Mouse (Mus musculus) megakaryocyte progenitor cell, adult 5-6 weeks (primary cell): ENCODE measurements around the gene Spsb4. TPM values are rescaled to one million over a fixed set of nuclear protein-coding genes. Genes with fewer than 3 reads are reported as not detected.

Experiments used
- ATAC-seq: replicated peaks from 2 replicates; pipeline ENCODE4 v1.8.0; 2016; ENCODE audit warnings: mild to moderate bottlenecking, moderate TSS enrichment, inconsistent platforms; ENCODE audit not compliant: poor library complexity
- total RNA-seq, 2 experiments: library from RNA; stranded (forward) in 1 of 2; stranded (reverse) in 1 of 2; fragments of 157-497, 149-512 nt in 1 of 2; fragments of 200-1000 nt in 1 of 2; gene quantifications; 2 replicates each; pipeline versions ENCODE4 v1.2.3 to v1.2.4; 2015 to 2017

Spsb4 gene
- total RNA-seq (2015) (2.7 and 4.2 TPM in 2 replicates), total RNA-seq (2017) (2.0 and 2.5 TPM in 2 replicates)

DNA sequence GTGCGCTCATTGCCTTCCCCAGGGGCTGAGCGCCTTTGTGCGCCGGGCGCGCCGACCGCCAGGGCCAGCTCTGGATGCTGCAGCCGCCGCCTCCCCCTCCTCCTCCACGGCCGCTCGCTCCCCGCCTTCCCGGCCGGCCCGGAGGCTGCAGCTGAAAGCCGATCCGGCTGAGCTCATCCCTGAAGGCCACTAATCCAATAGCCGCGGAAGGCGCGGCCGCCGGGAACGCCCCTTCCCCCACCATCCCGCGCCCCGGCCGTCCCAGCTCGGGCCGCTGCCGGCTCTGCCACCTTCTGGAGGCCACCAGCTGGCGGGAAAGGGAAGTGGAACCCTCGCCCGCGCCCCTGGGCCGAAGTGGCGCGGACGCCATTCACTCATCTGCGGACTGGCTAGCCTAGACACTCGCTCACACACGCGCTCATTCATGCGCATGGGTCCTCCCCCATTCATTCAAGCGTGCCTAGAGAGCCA is at the start of gene Spsb4:
TSS of gene Spsb4 (minus strand) at position 167 of the 471 bp plus-strand sequence.
- ATAC-seq = peak; percentile 74

DNA sequence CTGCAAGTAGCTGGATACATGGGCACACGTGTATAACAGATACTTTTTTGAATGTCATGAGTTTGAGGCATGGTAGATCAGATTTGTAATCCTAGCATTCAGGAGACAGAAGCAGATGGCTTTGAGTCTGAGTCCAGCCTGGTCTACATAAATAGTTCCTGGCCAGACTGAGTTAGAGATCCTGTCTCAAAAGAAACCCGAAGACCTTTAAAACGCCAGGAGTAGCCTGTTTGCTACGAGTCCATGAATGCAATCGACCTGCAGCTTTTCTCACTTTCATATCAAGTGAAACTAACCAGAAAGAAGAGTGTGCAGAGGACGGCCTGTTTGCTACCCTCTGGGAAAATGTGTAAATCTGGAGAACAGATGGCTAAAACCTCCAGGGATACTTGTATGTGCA is 49.1 kb upstream of the Spsb4 start:
- ATAC-seq = no peak

DNA sequence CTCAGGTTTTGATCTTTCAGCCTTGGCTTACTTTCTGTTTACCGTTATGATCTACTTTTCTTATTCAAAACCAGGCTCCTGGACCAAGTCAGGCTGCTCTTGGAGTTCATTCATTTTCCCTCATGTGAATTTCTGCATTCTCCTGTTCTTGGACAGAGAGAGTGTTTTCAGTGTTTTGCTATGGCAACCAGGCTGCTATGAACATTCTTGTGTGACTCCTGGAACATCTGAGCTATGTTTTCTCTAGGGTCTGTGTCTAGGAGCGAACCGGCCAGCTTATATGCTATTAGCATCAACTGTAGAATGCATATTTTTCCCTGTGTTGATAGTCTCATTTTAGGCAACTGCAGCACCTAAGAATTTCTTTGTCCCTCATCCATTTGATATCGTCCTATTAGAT is 47.2 kb upstream of the Spsb4 start:
- no peak for ATAC-seq

DNA sequence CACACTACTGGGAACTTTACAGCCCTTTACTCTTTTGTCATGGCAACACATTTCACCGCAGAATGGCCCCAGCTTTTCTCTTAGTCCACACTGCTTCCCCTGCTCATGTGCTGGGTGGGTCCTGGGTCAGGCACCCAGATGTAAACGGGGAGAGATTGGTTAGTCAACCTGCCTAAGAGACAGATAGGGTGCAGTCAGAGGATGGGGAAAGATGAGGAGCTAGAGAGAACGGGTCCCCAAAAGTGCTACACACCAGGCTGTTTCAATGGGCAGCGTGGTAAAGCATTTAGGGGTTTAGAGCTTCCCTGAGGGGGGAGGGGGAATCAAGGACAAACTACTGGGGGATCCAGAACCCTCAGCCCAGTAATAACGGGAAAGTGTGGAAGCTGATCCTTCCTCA is 46.6 kb upstream of the Spsb4 start:
- ATAC-seq = no peak

DNA sequence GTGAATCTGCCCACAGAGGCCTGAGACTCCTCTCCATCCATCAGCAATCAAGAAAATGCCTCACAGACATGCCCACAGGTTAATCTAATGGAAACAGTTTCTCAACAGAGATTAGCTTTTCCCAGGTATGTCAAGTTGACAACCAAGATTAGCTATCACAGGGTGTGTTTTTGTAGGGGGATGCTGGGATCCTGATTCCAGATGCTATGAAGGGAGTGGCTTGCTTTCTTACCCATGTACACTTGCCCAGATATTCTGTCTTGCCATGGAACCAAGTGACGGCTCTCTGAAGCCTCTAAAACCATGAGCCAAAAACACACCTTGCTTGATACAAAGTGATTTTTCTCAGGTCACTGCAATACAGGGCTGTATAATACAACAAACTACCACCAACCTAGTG is 45.5 kb upstream of the Spsb4 start:
- ATAC-seq = no peak

DNA sequence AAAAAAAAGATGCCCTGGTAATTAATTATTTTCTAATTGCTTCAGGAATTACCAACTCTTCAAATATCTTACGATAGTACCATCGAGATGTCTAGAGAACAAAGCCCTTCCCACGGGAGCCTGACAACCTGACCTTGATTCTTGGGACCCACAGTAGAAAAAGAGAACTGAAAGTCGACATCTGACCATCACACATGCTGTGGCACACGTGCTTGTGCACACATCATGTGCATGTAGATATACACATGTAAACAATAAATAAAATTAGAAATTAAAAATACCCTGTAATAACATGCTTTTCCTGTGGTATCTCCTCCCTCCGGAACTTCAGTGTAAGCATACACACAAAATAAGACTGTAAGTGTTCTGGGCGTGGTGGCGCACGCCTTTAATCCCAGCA is 43.1 kb upstream of the Spsb4 start:
- ATAC-seq = no peak

DNA sequence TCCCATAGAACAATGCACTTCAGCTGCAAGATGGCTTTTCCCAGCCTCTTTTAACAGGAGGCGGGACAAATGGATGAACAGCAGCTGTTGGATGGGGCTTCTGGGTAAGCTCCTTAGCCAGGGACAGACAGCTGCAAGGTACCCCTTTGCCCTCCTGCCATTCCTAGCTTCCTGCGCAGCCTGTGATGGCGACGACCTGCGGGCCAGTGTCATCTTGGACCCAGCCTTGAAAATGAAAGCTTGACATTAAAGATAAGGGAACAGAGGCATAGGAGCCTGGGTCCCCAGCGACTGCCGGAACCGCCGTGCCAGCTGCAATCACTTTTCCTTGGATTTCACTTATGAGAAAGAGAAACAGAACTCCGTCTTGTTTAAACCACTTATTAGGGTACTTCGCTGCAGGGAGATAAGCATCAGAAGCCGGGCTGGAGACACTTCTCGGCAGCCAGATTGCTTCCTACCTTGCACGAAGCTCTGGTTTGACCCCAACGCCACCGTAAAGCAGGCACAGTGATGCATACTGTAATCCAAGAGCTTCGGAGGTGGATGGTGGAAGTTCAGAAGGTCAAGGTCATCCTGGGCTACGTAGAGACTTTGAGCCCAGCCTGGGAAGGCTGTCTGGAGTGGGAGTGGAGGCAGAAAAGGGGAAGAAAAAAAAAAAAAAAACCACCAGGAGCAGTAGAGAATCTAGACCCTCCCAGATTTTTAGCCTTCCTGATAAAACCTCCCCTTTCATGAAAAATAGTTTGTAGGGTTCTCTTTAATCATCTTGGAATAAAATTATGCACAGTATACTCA is 38.1 kb upstream of the Spsb4 start:
- no peak for ATAC-seq

DNA sequence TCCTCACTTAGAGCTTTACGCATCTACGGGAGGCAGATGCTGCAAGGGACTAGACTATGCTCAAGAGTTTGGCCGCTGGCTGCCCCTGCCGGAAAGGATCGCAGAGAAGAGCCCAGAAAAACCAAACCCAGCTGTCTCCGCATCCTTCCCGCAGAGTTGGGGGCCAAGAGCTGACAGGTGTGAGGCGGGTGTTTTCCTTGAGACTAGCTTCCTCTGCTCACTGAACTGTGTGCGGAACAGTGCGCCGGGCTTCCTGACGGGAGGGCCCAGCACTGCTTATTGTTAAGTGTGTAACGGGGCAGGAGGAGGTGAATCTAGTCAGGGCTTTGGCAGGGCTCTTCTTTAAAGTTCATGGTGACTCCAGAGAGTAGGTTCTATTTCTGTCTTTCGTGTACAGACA is 37.3 kb upstream of the Spsb4 start:
- no peak for ATAC-seq

DNA sequence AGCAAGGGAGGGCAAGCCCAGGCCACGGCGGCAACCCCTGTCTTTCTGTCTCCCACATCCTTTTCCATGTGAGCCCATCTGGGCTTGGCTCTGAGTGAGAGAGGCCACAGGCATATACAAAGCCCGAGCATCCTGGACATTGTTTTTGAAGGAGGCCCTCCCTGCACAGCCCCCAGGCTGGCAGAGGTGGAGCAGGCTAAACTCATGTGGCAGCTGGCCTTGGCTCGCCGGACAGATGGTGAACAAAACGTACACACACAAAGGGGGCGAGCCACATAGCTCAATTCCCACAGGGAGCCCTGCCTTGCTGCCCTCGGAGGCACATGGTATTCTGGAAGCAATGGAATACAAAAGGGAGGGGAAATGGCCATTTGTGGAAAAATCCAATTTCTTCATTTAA is 32.5 kb upstream of the Spsb4 start:
- no peak for ATAC-seq

DNA sequence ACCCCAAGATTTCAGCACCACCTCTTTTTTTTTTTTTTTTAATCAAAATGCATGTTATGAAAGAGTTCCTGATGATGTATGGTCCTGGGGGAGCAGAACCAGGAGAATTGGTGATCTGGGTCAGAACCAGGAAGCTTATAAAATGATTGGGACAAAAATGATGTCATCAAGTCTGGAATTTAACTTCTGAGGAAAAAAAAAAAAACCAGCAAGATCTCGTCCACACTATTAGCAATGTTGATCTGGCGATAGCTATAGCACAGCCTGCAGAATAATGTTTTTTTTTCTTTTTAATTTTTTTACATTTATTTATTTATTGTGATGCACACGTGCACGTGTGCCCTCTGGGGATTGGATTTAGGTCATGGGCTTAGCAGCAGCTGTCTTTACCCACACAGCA is 27.6 kb upstream of the Spsb4 start:
- ATAC-seq = no peak

DNA sequence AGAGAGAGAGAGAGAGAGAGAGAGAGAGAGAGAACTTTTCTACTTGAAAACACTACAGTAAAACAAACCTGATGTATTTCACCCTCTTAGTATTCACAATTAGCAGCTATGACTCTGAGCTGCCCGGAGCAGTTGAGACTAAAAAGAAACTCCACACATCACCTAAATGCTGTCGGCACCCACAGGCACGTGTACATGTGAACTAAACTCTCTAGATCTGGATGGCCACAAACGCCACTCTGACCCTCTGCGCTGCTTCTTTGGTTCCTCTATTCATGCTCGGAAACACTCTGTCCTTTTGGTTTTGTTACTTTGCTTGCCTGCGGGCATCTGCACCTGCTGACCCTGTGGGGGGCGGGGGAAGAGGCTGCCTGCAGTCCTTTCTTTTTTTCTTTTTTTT is 23.0 kb upstream of the Spsb4 start:
- no peak for ATAC-seq

DNA sequence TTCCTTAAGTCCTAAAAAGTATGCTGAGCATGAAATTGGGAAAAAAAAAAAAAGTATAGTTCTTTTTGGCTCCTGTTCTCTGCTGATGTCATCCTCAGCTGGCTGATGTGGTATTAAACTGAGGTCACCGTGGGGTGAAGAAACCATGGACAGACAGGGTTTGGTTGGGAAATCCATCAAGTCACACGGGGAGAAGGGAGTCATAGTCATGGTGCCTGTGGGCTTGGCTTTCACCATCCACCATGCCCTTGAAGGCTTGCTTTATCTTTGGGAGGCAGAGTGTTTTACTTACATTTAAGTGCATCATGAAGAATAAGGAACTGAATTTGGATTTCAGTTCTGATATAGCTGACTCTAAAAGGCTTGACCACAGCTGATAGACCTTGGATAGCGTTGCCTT is 19.4 kb upstream of the Spsb4 start:
- ATAC-seq = 0 out of 2 replicates have a peak, but pooled peaks have one; percentile 46

DNA sequence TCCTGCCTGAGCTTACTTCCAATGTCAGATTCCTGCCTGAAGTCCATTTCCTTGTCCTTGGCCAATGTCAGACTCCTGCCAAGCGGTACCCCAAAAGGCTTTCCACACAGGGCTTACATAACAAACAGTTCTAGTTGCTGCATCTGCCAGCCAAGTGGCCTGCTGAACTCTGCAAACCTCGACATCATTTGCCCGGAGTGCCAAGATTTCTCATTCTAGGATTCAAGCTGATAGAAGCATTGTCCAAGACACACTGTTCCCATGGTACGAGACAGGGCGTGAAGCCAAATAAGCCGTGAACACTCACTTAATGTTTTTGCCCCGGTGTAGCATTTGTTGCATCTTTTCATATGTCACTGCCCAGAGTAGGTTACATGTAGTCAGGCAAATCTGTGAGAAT is 18.0 kb upstream of the Spsb4 start:
- ATAC-seq = no peak

DNA sequence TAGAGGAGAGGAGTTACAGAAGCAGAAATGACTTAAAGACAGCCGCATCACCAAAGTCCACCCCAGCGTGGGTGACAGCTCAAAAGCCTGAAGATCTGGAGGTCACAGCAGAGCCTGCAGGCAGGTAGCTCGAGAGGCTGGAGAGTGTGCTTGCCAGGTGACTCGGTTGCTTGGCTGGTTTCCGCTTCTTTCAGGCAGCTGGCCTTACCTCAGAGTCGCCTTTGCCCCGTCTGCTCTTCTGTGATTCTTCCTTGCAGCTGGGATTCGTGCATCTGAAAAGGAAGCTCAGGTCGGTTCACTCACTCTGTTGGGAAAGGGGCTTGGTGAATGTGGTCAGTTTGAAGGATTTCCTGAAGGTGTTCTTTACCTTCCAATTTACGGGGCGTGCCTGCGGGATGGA is 8.7 kb upstream of the Spsb4 start:
- no peak for ATAC-seq

DNA sequence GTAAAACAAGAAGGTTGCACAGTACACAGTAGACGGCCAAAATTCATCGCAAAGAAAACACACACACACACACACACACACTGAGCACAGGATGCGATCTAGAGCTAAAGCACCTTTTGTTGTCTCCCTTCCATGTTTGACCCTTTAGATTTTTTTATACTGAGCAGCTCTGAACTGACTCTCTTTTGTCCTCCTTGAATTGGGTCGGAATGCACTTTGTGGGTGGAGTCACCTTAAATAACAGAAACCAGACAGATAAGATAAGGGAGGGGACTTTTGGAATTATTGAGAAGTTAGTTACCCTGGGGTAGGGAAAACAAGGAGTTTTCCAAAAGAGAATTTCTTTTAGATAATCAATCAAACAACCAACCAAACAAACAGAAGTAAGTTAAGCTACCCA is 7.4 kb upstream of the Spsb4 start:
- ATAC-seq = no peak

DNA sequence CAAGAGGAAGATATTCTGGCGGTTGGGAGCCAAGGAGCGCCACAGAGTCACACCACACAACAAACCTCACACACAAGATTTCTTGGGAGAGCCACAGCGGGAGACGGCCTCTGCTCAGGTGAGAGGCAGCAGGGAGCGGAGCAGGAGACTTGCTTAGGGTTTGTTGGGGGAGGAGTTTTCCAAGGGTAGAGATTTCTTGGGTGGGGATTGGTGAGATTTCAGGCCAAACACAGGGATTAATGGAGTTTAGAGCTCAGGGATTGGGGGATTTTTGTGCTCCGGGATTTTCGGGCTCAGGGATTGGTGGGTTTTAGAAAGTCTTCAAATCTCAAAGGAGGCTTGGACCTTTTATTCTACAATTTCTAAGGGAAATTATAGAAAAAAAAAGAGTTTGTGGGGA is 5.8 kb upstream of the Spsb4 start:
- no peak for ATAC-seq

DNA sequence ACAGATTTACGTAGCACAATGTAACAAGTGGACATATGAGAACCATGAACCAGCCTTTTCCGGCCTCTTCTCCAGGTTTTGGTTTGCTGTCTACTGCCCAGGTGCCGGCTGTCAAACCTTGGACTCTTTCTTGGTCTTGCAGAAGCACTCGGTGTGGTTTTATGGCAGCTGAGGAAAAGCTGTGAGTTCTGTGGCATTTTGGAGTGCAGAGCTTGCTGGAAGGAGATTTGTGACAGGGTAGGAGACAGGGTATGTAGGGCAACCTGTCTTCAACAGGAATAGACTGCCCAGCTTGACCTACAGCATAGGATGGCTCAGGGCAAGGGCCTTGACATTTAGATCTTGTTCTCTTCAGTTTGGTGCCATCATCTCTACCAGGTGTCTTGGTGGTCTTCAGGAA is 4.3 kb upstream of the Spsb4 start:
- no peak for ATAC-seq

DNA sequence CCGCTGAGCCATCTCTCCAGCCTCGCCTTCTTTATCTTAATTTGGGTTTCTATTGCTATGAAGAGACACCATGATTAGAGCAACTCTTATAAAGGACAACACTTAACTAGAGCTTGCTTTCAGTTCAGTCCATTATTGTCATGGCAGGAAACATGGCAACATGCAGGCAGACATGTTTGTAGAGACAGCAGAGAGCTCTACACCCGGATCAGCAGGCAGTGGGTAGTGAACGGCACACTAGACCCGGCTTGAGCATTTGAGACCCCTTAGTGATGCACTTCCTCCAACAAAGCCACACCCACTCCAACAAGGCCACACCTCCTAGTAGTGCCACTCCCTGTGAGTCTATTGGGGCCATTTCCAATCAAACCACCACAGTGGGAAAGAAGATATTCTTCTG is 3.7 kb upstream of the Spsb4 start:
- no peak for ATAC-seq

DNA sequence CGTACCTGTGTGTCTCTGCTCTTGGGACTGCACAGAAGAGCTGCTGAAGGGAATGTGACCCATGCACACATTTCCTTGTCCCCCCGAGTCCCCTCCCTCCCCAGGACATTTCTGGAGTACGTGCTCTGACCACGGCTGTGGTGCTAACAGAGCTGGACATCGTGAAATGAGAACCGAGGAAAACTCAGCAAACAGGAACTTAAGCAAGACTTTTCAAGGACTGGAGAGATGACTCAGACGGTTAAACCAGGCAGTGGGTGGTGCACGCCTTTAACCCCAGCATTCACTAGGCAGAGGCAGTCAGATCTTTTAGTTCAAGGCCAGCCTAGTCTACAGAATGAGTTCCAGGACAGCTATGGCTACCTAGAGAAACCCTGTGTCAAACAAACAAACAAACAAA is 1.5 kb upstream of the Spsb4 start:
- peak; percentile 38 for ATAC-seq

DNA sequence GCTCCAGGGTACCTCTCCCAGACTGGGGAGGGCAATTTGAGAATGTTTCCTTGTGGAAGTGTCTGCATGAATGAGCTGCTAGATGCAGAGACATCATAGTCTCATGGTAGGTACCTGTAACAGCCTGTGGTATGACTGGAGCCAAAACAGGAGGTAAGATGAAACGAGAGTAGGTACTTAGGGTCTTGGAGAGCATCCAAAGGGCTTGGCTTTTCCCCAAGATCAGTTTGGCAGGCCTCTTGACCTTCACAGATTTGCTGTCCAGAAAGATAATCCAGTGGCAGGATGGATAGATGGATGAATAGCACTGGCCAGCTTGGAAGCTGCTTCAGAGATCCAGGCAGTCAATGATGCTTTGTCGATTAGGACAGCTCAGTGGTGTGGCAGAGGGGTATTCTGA is 1.0 kb upstream of the Spsb4 start:
- no peak for ATAC-seq

DNA sequence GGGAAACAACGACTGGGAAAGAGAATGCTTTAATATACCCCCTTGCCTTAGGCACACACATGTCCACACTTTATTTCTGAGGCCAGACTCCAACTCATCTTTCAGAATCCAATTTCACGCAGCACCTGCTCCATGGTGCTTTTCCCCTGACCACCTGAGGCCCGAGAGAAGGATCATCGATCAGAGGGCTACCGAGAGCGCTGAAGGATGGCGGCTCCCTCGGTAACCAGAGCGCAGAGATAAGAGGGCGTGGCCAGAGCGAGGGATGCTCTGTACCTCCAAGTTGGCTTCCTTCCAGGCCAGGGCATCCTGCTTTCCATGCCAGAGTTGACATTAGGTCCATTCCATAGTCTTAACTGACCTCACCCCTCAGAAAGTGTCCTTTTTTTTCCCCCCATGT is 588 bp upstream of the Spsb4 start:
- no peak for ATAC-seq

DNA sequence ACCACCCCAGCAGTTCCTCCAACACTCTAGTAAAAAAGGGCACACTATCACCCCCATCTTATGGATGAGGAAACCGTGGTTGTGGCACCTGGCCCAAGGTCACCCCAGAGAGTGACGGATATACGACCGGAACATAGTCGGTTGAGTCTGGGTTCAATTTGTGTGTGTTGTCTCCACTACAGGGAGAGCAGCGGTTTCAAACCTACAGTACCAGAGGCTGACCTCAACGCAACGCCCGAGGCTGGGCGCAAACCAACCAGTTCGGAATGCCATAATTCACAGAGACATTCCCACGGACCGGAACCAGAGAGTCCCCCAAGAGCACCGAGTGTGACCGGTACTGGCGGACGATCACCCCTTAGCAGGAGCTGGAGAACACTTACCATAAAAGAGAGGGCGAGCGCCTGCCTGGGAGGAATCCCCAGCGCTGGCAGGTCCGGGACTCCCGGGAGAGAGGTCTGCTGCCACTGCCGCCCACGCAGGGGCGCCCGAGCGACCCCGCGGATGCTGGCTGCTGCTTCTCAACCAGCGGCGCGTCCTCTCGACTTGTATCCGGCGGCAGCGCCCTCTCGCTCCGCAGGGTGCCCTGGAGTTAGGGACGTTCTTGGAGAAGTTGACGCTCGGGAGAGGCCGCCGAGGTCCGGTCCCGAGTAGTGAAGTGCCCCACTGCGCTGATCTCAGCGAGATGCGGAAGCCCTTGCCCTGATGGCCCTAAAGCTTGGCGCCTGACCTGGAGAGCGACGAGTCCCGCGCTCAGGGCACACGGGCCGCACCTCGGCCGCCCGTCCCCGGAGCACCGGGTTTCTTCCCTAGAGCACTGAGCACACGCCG is 617 bp downstream of the Spsb4 start:
- ATAC-seq = peak; percentile 33
